Mouse (Mus musculus) c-Kit-positive CD71-negative TER-119-negative erythroid progenitor cells, embryonic 14.5 days (primary cell): Measurements from ENCODE around the gene Samd10.
A peak's percentile ranks its signal among the peaks of the same experiment; 100 is the strongest.

Source experiments
- DNase-seq: peaks from one replicate; pipeline ENCODE4 v3.0.0-alpha.2; 2013; ENCODE audit warnings: low read depth

Samd10 gene

DNA sequence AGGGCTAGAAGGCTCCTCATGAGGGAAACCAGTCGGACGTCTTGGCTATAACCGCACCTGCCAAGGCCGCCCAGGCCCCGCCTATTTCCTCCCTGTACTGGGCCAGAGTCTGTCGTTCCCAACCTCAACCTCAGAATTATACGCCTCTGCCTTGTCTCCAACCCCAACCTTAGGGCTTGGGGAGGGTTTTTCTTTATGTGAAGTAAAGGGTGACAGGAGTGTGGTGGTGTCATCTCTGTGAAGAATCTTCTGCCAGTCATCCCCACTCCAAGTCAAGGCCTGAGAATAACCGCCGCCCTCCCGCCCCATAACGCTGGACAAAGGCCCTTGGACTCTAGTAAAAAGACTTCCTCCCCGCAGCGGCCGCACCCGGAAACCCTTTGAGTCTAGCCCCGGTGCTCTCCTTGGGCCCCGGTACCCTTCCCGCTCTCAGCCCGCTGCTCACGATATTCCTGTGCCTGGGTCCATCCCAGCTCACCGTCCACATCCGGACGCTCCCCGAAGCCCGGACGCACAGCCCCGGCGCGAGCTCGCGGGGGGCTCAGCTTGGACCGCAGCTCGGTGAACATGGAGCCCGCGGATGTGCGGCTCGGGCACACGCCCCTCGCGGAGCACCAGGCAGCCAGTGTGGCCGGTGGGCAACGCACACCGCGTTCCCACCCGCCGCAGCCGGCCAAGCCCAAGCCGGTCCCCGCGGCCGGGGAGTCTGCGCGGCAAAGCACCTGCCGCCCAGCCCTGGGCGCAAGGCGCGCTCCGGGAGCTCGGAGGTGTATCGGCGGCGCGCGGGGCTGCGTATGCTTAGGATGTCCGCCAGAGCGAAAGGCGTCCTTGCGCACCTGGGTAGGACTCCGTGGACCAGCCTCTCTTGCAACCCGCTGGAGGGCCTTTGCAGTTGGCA is at the start of gene Samd10:
Gene Samd10, minus strand, starts transcription at position 759 of the 898 bp plus-strand sequence.
- no peak for DNase-seq

DNA sequence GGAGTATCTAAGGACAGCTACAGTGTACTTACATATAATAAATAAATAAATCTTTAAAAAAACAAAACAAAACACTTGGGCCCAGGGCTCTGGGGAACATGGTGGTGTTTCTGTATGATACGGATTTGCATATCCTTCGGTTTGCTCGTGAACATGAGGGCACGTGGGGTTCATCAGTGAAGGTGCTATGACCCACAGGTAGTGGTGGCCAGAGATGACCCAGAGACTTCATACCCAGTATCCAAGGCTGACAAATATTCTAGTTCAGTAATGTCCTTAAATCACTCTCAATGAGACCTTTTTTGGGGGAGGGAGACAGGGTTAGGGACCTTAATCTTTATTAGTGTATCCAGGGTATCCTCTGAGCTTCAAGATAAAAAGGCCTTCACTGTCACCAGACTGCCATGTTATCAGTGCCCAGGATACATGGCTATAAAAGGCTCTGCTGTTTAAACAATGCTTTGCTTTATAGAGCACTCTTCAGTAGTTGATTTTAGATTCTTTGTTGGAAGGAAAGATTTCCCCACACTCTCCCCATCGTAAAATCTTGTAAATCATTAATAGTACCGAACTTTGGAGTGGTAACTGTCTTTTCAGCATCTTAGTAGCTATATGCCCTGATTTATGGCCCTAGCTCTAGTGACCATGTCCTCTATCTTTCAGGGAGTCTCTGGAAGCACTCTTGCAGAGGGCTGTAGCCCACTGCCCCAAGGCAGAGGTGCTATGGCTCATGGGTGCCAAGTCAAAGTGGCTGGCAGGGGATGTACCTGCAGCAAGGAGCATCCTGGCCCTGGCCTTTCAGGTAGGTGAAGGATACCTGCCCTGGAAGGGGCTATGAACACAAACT is 47.8 kb upstream of the Samd10 start:
- no peak for DNase-seq

DNA sequence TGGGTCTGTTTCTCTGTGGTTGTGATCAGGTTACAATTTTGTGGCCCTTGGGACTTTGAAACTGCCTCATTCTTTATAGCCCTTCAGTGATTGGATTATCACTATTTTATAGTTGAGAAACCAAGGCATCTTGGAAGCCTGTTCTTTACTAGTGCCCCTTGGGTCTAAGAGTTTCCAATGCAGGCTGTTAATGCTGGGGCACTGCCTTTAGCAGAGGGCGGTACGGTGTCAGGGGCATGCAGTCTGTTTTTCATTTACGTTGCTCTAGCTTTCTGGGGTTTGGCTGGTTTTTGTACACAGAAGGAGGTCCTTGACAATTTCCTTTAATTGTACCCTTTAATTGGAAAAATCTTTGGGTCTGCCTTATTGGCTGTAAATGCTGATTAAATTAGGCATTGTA is 46.7 kb upstream of the Samd10 start:
- no peak for DNase-seq

DNA sequence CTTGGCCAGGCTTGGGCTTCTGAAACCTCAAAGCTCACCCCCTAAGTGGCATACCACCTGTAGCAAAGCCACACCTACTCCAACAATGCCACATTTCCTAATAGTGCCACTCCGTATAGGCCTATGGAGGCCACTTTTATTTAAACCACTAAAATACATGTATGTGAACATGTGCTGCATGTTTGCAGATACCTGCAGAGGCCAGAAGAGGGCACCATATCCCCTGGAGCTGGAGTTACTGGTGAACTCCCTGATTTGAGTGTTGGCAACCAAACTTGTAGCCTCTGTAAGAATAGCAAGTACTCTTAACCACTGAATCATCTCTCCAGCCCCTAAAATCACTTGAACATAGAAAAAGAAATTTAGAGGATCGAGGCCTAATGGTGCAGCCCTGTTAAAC is 45.3 kb upstream of the Samd10 start:
- peak; percentile 39 for DNase-seq

- no peak for DNase-seq
These were observed 36.9 kb upstream of the Samd10 start for GRCm38 (mm10) chr2:181635865-181636264.

DNA sequence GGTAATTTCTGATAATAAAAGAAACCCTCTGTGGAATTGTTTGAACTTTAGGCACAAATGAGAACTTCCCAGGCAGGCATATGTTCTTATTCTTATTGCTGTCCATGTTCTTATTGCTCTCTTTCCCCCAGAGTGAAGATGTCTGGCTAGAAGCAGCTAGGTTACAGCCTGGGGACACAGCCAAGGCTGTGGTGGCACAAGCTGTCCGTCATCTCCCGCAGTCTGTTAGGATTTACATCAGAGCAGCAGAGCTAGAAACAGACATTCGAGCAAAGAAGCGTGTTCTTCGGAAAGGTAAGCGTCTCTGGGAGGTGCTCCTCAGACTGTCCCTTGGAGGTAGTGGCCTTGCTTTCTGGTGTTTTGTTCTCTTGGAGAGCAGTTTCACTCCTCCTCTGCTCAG is 33.6 kb upstream of the Samd10 start:
- DNase-seq, result no peak

DNA sequence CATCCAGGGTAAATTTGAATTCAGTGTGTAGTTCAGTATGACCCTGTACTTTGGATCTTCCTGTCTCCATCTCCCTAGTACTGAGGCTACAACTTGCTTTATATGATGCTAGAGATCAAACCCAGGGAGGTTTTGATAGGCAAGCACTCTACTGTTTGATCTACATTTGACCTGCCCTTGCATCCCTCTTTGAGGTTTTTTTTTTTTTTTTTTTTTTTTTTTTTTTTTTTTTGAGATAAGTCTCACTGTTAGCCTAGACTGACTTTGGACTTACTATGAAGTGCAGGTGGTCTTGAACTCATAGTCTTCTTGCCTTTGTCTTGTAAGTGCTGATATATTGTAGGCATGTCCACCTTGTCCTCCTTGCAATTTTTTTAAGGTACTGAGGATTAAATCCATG is 29.5 kb upstream of the Samd10 start:
- DNase-seq, result no peak

DNA sequence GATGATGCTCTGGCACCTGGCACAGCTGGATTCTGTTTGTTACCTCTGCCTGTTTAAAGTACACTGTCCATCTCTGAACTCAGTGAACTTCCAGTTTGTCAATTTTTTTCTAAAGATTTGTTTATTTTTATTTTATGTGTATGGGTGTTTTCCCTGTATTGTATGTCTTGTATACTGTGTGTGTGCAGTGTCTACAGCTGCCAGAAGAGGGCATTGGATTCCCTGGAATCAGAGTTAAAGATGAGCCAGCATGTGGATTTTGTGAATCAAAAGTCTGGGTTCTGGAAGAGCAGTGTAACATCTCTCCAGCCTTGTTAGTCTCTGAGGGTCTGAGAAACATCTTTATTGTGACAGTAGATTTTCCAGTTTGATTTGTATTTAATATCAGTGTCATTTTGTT is 24.4 kb upstream of the Samd10 start:
- no peak for DNase-seq

DNA sequence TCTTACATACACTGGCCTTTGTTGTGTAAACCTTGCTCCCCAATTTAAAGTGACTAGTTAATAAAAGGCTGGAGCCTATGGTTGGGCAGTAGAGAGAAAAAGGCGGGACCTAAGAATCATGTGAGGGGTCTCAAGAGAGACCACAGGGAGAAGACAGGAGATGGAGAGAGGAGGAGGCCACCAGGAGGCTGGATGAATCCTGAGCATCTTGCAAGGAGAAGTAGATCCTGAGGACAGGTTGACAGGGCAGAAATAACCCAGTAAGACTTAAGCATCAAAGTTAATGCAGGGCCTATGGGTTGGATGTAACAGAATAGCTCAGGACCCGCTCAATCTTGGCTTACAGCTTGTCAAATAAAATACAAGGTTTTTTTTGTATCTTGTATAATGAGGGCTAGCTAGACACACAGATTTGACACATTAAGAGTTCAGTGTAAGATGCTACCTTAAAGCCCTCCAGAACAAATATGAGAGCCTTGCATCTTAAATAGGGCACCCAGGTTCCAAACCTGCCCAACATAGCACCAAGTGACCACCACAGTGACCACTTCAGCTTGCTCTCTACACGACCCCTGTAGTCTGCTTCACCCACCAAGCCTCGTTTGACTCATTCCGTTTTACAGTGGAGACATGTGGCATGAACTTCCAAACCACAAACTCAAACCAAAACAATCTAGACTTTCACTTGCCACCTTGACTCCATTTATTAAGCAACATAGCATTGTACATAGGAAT is 19.9 kb upstream of the Samd10 start:
- no peak for DNase-seq

- no peak for DNase-seq
These were observed 3.4 kb upstream of the Samd10 start for GRCm38 (mm10) chr2:181602367-181602766.

GRCm38 (mm10) chr2:181601751-181602145 is 2.7 kb upstream of the Samd10 start:
- DNase-seq, result no peak

DNA sequence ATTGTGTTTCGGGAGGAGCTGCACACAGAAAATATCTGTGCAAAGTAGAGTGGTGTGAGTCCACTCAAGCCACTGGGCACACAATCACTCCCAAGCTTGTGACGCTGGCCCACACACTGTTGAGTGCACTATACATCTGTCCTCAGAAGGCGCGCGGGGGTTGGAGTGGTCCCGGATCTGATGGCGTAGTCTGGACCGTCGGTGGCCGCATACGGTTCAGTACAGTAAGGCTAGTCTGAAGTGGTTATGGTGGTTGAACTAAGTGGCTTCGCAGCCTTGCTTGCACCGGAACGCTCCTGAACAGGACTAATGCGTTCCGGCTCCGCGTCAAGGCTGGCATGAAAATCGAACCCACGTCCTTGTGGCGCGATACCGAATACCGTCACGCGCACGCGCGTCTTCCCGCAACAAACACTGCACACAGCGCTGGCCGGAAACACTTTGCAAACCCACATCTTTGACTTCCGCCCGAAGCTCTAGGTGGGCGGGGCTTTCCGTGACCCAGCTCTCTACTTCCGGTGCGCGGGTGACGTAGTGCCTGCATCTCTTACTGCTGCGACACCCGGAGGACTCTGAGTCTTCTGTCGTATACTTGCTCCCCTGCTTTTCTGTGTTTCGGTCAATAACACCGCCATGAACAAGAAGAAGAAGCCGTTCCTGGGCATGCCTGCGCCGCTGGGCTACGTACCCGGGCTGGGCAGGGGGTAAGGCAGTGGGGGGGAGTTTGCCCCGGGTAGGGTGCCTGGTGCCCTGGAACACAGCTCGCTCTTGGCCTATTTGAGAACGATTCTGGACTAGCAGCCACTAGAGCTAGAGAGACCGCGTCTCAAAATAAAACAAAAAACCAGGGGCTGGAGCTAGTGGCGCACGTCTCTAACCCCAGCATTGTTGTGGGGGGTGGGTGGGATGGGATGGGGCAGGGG is 2.1 kb upstream of the Samd10 start:
- DNase-seq, result peak; percentile 96

DNA sequence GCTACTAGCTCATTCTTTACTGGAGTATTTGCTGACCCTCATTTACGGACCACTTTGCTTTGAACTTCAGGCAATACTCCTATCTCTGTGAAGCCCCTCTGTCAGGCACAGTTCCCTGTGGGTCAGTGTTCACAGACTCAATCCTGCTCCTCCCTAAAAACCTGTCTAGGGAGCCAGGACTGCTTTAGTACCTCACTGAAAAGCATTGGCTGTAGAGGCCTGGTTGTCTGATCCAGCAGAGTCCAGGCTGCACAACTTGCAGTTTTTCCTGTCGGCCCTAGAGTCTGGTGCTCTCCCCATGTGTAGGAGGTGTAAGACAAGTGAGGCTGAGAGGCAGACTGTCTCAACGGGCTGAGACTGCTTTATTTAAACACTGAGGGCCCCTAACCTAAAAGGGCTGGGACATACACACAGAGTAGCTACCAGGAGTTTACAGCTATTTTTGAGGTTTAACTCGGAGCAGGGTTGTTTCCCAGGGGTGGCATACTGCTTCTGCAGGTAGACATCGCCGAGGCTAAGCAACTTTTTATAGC is 1.3 kb upstream of the Samd10 start:
- no peak for DNase-seq

DNA sequence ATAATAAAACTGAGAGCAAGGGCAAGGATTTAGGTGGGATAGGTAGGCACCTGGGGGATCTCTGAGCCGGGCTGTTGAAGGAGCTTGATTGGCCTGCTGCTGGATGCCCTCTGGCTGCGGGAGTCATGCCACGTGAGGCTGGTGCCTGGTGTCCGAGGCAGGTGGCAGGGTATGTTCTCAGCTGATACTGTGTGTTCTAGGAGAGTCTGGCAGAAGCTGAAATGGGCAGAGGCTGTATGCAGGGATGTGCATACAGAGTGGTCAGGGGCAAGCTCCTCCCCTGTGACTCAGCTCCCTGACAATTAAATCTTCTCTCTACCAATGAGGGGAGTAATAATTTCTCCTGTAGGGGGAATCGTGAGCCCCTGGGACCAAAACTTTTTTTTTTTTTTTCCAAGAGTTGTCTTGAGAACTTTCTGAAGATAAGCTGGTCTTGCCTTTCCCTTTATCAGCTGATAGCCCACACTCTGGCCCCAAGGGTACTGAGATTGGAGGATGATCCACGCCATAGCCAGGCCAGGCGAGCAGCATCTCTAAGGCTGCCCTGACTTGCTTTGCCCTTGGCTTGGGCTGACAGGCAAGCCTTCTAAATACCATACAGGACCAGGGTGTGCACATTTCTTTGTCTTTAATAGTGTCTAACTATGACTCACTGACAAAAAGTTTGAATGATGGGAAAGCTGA is 1.5 kb downstream of the Samd10 start:
- DNase-seq, result no peak

DNA sequence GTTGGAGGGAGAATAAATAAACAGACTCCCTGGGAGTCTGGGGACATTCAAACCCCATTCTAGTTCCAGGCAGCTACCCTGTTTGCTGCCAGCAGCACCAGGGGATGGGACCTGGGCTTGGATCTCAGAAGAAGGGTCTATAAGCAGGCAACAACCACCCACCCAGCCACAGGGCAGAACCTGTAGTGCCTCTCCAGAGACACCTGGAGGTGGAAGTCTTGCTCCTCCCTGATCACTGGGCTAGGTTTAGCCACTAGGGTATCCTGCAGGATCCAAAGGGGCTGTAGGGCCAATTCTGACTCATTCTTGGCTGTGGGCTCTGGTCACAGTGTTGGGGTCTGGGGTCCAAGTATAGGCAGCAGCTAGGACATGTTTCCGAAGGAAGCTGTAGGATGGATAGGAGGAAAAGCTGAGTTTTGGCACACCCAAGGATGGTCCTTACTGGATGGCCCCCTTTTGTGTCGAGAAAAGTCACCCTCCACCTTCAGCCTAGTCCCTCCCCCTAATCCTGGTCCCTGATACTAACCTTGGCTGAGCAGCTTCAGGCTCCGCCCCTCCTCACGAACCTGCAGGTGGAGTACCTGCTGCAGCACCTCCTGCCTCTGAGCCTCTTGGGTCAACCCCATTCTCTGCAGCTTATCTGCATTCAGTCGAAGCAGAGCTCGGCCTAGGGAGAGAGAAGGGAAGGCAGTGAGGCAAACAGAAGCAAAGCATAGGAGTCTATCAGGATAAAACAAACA is 2.6 kb downstream of the Samd10 start:
- DNase-seq, result no peak

- no peak for DNase-seq
These were observed 3.9 kb downstream of the Samd10 start for GRCm38 (mm10) chr2:181594946-181595696.

- no peak for DNase-seq
These were observed 5.1 kb downstream of the Samd10 start for GRCm38 (mm10) chr2:181593937-181594336.

DNA sequence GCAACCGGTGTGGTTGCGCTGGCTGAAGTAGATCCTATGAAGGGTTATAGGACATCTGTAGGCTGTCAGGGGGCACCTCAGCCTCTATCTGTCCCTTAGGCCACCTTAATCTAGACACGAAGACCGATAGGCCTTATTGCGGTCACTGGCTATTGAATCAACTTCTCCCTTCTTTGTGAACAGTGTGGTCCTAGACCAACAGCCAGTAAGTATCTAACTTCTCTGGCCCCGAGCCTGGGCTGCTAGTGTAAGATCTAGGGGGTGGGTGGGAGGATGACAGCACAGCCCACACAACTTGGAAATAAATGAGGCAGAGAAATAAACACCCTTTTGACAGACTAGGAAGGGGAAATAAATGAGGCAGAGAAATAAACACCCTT is 6.0 kb downstream of the Samd10 start:
- DNase-seq, result no peak
